Mouse (Mus musculus): ENCODE measurements around the gene Fam221a.

- TF ChIP-seq GATA1 (IDR thresholded peaks at IDR 0.05; ENCODE audit: low read length) = no peak
- TF ChIP-seq TAL1 (IDR thresholded peaks at IDR 0.05; ENCODE audit: low read length) = no peak
These were observed 17.7 kb upstream of the Fam221a start for GRCm38 (mm10) chr6:49349826-49350225.

Data from erythroblast, embryonic 14.5 days (primary cell).